Mouse (Mus musculus) cerebellum, adult 9-10 months (tissue): Measurements from ENCODE around the gene Tmem107.

ENCODE experiments used
- DNase-seq: peaks from one replicate; pipeline ENCODE4 v3.0.0; 2022

Gene Tmem107

DNA sequence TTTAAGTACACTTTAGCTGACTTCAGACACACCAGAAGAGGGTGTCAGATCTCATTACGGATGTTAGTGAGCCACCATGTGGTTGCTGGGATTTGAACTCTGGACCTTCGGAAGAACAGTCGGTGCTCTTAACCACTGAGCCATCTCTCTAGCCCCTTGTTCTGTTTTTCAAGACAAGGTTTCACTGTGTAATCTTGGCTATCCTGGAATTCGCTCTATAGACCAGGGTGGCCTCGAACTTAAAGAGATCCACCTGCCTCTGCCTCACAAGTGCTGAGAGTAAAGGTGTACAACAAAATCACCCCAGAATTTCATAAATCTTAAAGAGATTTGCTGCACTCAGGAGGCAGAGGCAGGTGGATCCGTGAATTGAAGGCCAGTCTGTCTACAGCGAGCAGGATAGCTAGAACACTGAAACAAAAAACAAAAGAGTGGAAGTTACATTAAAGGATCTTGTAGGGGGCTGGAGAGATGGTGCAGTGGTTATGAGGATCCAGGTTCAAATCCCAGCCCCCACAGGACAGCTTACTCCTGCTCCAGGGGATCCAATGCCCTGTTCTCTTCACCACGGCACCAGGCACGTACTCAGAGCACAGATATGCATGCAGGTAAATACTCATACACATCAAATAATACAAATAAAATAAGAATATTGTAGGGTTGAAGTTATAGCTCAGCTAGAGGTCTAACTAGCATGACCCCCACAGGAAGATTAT, 5.3 kb downstream of the Tmem107 start:
- DNase-seq: no peak

DNA sequence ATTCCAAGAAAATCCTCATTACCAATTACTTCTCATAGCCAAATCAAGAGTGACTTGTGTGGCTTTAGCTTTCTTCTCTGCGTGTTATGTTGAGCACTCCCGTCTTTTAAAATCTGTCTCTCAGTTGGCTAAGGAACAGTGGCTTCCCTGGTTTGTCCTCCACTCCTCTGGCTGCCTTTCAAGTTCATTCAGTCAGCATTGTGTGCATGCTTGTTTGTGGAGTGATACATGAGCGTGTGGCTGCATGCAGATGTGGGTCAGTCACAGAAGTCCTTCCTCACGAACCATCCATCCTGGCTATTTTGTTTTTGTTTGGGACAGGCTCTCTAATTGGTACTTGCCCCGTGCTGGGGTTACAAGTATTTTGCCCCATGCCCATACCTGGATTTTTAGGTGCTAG, 6.0 kb downstream of the Tmem107 start:
- no peak for DNase-seq

DNA sequence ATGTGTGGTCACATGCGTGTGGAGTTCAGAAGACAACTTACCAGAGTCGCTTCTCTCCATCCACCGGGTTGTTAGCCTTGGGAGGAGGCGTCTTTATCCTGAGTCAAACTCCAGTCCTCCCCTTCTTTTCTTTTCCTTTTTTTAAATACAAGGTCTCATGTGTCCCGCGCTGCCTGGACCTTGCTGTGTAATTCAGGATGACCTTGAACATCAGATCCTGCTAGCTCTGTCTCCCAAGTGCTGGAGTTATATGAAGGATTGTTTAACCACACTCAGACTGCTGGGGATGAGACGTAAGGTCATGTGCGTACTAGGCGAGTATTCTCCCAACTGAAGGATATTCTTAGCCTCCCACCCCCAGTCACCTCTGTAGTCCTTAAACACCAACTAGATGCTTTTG, 6.7 kb downstream of the Tmem107 start:
- no peak for DNase-seq

DNA sequence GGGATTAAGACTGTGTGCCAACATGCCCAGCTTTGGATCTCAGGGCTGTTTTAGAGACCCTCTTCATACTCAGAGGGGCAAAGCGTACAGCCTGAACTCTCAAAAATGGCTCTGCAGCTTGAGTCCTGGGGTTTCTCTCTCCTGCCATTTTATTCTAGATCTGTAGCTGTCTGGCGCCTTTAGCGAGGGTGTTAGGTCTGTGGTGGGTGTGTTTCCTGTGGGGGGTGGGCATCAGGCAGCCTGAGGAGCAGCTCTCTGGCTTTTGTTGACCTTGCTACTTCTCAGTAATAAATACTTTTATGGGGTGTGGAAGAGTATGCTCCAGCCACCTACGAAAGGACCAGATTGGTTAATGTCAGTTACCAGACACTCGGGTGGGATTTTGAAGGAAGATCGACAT, 7.4 kb downstream of the Tmem107 start:
- DNase-seq: no peak

DNA sequence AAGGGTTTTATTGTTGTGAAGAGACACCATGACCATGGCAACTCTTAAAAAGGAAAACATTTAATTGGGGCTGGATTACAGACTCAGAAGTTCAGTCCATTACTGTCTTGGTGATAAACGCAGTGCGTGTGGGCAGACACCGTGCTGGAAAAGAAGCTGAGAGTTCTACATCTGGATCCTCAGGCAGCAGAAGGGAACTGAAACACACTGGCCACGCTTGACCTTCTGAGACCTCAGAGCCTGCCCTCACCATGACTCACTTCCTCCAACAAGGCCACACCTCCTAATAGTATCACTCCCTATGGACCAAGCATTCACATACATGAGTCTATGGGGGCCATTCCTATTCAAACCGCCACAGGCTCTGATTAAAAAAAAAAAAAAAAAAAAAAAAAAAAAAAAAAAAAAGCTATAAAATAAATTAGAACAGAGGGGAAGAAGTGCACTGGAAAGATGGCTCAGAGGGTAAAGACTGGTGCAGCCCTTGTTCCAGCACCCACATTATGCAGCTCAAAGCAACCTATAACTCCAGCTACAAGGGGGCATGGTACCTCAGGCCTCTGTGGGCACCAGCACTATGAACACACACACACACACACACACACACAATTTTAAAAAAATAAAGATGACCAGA, 8.3 kb downstream of the Tmem107 start:
- no peak for DNase-seq

DNA sequence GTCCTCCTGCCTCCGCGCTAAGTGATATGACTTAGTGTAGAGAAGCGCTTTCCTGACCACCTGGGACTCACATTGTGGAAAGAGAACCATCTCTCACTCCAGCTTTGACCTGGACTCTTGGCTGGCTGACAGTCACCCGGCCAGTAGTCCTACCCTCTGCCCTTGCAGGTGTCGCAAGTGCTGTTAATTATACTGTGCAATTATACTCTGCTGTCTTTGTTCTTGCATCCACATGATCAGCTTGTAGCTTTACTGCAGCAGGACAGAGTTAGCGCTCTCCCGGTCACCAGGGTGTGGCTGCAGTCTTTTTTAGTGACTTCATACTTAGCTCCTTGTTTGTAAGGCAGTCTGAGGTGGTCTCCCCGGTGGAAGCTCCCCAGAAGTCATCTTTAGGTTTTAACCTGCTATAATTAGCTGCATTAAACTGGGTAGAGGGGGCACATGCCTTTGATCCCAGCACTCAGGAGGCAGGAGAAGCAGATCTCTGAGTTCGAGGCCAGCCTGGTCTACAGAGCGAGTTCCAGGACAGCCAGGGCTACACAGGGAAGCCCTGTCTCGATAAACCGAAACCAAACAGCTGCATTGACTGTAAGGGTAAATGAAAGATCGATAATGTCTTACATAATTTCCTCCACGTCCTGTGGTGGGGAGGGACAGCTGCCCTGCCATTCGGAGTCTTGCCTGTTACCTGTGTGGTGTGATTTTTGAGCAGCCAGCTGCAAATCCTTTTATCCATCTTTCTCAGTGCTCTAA, 9.7 kb downstream of the Tmem107 start:
- no peak for DNase-seq

DNA sequence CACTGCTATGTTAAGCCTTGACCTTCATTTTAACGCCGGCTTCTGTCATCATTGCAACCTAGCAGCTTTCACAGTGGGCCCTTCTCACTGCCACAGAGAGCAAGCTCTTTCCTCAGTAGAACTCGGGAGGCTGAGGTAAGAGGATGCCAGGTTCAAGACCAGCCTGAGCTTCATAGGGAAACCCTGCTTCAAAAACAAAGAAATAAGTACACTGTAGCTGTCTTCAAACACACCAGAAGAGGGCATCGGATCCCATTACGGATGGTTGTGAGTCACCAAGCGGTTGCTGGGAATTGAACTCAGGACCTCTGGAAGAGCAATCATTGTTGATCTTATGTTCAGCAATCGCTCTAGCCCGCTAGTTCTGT, 10.2 kb downstream of the Tmem107 start:
- DNase-seq: no peak

DNA sequence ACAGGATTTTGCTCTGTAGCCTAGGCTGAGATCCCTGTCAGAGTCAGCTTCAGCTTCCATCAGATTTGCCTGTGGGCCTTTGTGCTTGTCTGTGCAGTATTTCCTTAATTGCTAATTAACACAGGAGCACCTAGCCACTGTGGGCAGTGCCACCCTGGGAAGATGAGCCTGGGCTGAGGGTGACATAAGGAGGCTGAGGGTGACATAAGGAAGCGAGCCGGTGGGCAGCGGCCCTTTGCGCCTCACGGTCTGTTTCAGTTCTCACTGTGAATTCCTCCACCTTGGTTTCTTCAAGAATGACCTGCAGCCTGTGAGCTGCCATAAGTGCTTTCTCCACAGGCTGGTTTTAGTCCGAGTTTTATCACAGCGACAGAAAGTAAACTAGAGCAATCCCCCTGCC, 11.0 kb downstream of the Tmem107 start:
- no peak for DNase-seq

DNA sequence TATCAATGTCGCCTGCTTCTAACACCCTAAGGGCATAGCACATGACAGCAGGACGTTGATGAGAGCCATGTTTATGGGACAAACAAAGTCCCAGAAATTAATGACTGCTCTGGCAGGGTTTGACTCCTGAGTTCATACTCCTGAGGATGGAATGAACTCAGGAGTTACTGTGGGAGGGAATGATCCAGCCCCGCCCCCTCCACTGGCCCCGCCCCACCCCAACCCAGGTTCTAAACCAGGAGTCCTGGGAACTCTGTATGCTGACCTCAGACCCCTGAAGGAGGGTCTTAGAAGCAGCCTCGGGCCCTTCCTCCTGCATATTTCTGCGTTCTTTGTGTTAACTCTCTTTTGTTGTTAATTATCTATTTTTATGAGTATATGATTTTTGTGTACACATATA, 15.0 kb downstream of the Tmem107 start:
- DNase-seq: peak; percentile 35

DNA sequence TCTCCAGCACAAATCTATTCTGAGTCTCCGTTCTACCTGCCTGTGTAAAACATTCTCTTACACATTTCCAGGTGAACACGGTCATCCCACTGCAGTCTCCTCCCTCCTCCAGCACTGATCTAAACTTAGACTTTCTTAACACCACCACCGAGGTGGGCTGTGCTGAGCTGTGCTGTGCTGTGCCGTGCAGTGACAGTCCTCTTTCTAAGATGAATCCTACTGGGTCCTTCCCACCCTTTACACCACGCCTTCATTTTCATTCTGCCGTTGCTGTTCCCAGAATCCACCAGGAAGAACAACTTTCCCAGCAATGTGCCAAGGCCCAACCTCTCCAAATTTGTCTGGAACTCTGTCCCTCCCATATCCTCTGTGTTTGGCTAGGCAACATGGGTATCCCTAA, 15.8 kb downstream of the Tmem107 start:
- peak; percentile 51 for DNase-seq

DNA sequence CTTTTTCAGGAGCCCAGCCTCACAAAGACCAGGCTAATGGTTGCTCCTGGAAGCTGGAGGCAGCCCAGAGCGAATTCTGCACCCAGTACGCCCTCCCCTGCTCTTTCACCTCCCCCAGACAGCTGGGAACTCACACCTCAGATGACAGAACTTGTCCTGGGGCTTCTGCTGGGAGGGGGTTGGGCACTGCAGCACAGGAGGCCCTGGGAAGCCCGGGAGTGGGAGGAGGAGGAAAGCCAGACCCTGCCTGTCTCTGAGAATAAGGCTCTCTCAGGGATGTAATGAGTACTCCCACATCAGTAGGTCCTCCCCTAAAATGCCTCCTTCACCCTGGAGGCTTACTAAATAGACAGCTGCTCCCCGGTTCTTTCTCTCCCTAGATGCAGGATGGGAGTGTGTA, 16.5 kb downstream of the Tmem107 start:
- DNase-seq: peak; percentile 45

DNA sequence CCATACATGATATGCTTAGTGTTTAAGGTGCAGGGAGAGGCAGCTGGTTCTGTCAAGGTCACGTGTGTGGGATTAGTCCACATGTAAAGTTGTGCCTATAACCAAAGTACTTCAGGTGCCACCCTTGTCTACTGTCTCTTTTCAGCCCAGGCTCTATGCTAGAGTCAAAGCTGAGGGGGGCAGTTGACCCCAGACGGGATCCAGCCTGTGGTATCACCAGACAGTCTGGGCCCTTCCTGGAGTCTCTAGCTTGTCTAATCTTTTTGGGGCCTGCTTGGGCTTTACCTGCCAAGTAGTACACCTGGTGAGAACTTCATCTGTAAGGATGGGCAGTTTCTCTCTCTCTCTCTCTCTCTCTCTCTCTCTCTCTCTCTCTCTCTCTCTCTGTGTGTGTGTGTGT, 17.0 kb downstream of the Tmem107 start:
- no peak for DNase-seq

DNA sequence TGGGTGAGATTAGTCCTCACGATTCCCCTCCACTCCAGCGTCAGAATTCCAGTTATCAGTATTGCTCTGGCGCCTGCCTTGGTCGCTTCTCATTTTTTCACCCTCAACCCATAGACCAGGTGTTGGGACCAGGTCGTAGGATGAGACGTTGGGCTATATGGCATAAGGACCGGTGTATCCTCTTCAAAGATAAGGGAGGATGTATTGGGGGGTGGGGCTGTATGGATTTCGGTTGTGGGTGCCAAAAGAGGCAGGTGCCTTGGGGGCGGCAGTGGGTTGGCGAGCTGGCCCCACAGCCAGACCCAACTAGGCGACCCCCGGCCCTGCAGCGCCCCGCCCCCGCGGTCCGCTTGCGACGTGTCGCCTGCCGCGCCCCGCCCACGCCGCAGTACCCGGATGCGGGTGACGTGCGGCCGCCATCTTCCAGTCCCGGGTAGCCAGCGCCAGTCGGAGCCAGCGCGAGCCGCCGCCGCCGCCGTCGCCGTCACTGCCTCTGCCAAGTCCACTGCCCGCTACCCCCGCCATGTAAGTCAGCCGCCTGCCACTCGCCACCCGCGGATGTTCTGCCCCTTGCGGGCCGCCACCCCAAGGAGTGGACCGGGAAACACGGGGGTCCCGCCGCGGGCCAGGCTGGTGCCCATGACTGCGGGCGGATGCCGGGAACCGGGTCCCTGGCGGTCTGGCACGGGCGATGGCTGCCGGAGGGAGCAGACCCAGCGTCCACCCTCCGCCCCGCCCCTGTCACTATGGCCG, 17.7 kb downstream of the Tmem107 start, which contains the start of gene Vamp2:
Vamp2 (plus strand) TSS at position 388 of the 753 bp plus-strand sequence.
- peak; percentile 93 for DNase-seq

DNA sequence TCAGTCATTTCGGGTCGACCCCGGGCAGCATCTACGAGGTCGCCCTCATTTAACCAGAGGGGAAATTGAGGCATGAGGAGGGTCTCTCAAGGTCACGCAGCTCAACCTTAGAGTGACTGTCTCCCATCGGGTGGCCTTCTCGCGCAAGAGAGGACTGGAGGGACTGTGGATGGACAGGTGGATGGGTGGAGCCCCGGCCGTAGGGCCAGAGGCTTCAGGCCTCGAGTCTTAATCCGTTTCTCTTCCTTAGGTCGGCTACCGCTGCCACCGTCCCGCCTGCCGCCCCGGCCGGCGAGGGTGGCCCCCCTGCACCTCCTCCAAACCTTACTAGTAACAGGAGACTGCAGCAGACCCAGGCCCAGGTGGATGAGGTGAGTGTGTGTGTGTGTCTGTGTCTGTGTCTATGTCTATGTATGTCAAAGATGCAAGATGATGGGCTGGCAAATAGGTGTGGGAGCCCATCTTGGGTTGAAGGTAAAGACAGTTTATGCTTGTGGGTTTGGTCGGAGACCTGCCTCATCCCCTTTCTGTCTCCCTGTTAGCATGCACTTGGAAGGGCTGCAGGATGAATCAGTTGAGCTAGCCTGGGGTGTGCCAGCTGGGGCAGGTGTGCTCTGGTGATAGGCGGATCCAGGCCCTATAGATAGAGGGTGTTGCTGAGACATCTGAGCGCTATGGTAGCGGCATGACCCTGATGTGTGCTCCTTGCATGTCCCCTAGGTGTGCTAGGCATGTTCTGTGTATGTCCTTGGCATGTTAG, 18.4 kb downstream of the Tmem107 start:
- DNase-seq: peak; percentile 62

DNA sequence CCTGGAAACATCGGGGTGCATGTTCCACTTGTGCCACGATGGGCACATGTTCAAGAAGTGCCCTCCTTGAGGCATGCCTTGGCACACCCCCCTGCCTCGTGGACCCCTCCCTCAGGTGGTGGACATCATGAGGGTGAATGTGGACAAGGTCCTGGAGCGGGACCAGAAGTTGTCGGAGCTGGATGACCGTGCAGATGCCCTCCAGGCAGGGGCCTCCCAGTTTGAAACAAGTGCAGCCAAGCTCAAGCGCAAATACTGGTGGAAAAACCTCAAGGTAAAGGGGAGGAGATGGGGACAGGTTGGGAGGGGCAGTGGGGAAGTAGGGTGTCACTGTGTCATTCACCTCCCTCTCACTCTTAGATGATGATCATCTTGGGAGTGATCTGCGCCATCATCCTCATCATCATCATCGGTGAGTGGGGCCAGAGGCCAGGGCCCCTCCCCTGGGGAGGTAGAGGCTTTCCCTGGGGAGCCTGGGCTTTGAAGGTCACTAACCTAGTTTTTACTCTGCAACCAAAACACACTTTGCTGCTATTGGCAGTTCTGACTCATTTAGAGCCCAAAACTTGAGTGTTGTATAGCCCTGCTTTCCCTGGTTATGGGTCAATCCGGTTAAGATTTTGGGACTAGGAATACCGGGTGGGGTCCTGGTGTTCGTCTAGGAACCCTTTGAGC, 19.1 kb downstream of the Tmem107 start:
- peak; percentile 77 for DNase-seq

DNA sequence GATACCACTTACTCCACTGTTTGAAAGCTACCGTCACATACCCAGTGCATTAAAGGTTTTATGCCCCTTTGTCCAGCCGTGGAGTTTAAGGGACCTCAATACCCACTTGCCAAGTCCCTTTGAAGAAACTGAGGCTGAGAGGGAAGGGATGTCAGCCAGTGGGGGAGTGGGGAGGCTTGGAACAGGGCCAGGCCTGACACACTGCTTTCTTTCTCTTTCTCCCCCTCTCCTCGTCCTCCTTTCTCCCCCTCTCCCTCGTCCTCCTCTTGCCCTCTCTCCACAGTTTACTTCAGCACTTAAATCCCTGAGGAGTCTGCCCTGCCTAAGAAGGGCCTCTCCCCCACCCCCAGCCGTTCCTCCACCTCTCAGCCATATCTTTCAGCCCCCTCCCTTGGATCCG, 19.8 kb downstream of the Tmem107 start:
- DNase-seq: peak; percentile 54

DNA sequence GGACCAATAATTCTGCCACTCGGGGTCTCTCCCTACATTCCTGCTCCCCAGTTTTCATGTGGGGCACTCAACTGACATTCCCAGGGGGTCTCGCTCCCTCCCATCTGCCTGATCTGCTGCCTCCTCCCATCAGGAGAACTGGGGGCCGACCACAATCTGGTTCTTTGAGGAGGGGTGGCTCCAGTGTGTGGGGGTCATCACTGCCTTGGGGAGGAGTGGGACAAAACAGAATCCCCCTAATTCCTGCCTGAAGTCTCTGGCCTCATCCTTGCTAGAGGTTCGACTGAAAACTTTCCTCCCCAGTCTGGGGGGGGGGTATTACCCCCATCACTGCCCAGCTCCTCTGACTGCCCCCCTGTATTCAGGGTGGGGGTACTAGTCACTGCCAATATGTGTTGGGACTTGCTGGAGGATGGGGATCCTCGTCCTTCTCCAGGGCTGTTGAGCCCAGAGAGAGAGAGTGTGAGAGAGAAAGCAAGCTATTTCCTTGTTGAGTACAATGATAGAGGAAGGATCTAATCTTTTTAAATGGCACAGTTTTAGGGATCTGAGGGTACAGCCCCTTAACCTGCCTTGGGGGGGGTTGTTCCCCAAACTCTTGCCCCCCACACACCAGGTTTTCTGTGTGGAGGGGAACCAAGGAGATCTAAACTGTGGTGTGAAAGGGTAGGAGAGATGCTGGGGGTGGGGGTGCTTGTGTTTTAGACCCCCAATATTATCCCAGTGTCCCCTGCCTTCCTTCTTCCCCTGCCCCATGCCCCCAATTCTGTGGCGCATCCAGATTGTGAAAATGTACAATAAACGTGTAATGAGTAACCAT, 21.2 kb downstream of the Tmem107 start:
- peak; percentile 68 for DNase-seq

DNA sequence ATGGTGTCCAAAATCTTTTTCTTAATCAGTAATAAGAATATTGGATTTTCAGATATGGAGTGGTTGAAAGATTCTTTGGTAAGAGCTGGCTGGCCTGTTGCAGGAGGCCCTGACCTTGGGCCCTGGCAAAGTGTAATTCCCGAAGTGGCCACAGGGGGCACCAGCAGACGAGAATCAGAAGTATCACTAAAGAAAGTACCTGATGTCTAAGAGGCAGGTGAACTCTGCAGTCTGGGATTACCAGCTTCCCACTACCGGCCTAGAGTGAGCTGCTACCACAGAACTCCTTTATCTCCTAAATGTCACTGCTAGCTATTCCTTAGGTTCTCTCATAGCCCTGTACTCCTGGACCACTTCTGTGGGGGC, 21.8 kb downstream of the Tmem107 start:
- peak; percentile 94 for DNase-seq

DNA sequence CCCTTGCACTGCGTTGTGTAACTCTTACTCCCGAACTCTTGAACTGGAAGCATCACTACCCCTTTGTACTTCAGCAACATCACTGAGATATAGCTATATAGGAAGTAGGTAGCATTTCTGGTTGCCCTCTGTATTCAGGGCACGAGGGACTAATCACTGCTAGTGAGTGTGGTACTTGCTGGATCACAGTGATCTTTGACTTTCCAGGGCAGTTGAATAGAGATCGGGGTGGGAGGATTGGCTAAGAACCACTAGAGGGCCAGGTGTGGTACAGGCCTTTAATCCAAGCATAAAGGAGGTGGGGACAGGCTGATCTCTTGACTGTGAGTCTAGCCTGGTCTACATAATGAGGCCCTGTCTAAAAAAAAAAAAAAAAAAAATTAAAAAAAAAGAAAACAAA, 22.3 kb downstream of the Tmem107 start:
- no peak for DNase-seq

DNA sequence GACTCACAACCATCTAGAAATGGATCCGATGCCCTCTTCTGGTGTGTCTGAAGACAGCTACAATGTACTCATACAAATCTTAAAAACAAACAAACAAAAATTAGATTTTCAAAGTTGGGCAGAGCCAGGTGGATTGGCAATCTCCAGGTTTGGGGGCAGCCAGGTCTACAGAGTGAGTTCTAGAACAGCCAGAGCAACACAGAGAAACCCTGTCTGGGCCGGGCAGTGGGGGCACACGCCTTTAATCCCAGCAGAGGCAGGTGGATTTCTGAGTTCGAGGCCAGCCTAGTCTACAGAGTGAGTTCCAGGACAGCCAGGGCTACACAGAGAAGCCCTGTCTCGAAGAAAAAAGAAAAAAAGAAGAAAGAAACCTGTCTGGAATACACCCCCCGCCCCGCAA, 23.2 kb downstream of the Tmem107 start:
- peak; percentile 64 for DNase-seq
